Mouse (Mus musculus) left cerebral cortex, postnatal 10 days (tissue): ENCODE data around the gene Mybpc2. TPM values are rescaled to one million over a fixed set of nuclear protein-coding genes. Genes with fewer than 3 reads are reported as not detected.

Experiments used
- DNase-seq, 2 experiments: peaks; one replicate each; pipeline ENCODE4 v3.0.0; 2021 to 2022; ENCODE audit warnings: low spot score in 2 of 2, mixed read lengths in 1 of 2; ENCODE audit errors: extremely low spot score in 1 of 2
- intact Hi-C: fragments of 180-260 bp; cut with DNase I; formaldehyde crosslinking; loops from one replicate; pipeline ENCODE4 v1.15.1; 2025
- total RNA-seq, 2 experiments: library from RNA; stranded (reverse); gene quantifications; 2 replicates each; pipeline ENCODE4 v1.2.3; 2021

The Mybpc2 gene
- total RNA-seq, 2 experiments from 2014 or later, result 0.09 to 0.53 TPM

DNA sequence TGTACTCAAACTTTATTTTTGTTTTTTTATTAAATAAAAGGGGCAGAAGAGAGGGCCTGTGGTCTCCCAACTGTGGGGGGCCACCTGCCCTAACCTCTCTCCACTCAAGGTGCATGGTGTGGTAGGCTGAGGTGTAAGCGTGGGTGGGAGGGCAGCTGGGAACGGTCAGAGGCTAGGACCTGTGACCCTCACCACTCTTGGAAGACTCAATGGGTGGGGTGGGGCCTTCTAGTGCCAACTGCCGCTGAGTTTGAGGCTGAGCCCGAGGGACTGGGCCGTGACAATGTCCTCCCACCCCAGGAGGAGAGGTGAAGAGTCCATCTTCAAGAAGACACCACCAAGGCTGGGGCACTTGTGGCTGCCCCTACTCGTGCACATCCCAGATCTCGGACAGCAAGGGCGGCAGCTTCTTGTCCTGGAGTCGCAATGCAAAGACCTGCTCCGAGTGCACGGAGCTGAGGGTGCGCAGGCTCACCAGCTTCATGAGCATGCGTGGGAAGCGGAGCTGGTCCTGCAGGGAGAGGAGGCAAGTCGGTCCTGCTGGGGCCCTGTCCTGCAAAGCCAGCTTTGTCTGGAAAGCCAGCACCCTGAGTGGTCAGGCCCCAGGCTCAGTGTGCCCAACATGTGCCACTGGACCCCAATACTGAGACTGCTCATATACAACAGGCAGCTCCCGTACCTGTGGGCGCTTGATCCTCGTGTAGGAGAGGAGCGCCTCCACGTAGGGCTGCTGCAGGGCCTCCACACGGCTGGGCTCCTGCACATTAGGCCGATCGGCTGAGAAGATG, 25.4 kb upstream of the Mybpc2 start:
- intact Hi-C loops, result loop anchor here (5.0 to 10.0 kb wide), 2 partner anchors 53 to 175 kb away; partner anchors contain the start of genes Emc10 and Fam71e1
- DNase-seq, result no peak

DNA sequence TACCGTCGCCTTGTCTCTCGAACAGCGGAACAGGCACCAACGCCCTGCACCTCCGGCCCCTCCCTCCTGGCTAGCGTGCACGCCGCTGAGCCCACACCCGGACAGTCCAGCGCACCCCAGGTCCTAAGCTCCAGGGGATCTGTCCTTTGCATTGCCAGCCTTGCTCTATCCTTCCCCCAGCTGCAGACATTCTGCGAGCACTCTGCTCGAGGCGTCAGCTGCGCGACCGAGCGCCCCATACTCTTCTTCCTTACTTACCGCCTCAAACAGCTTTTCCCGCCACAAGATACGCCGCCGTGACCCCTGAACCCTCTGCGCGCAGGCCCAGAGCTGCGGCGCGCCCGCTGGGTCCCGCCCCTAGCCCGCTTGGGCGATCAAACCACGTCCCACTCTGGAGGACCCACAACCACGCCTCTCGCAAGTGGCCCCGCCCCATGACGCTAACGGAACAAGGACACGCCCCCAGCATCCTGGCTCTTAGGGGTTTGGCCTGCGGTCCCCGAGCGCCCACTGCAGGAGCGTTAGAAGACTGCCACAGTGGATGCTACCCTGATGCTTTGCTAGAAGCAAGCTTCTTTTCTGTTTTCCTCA, 24.1 kb upstream of the Mybpc2 start, which contains the start of gene Pold1:
Gene Pold1, minus strand, starts transcription at position 353 of the 591 bp plus-strand sequence.
- DNase-seq, result peak; percentile 98 to 100
- intact Hi-C loops, result no loop called here

DNA sequence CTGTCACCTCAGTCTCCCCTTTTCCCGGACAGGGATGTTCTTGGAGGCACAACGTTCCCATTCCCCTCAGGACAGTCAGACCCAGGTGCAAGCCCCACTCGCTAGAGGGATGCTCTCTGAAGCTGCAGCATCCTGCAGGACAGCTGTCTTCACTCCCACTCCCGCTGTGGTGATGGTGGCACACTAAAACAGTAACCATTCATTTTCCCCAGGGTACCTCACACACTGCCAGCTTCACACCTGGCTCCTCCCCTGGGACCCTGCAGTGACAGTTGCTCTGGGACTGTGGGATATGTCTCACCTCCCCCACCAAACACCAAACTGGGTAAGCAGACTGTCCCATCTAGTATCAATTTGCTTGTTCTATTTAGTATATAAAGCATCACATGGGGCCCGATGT, 23.3 kb upstream of the Mybpc2 start:
- intact Hi-C loops, result no loop called here
- no peak for DNase-seq

DNA sequence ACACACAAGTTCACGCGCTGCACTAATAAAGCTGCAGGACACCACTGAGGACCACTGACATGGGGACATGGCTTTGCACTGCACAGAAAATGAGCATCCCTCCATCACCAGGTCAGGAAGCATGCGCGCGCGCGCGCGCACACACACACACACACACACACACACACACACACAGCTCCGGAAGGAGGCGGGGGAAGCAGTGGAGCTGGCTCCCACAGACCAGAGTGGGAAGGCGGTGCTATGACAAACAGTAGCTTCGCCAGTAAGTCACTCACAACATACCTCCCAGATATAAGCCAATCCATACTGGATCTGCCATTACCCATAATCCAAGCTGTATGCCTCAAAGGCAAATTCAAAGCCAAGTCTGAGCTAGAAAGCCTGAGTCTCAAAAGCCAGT, 22.6 kb upstream of the Mybpc2 start:
- intact Hi-C loops, result no loop called here

DNA sequence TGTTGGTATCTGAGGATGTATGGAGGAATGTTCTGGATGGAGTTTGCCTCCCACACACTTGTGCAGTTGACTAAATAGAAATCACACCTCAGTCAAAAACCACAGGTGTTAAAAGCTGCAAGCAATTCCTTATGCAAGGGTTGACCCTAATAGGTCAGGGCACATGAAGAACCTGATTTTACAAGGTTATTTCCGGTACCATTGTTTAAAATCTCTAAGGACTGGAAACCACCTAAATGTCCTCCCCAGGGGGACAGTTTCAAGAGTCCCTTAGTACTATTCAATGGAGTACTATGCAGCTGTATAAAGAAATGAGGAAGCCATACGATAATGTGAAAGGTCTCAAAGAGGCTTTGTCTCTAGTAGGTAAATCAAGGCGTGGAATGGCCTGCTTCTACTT, 21.8 kb upstream of the Mybpc2 start:
- DNase-seq, result no peak
- intact Hi-C loops, result no loop called here

More for the DNA sequence above, 22.6 kb upstream of the Mybpc2 start:
- DNase-seq, result no peak

DNA sequence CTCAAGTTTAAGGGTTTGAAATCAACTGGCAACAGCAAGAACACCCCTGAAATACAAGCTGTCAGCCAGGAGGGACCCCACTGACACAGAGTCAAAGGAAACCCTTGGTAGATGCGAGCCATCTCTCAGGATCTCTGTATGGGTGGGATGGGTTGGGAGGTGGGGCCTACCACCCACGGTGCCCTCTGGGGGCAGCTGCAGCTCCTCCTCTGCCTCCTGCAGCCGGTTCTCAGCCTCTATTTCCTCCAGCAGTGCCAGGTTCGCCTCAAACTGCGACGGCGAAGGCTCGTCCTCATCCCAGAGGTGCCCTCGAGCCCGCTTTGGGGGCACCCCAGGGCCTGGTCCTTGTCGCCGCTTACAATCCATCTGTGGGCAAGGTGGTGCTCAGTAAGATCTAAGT, 18.6 kb upstream of the Mybpc2 start:
- intact Hi-C loops, result no loop called here

DNA sequence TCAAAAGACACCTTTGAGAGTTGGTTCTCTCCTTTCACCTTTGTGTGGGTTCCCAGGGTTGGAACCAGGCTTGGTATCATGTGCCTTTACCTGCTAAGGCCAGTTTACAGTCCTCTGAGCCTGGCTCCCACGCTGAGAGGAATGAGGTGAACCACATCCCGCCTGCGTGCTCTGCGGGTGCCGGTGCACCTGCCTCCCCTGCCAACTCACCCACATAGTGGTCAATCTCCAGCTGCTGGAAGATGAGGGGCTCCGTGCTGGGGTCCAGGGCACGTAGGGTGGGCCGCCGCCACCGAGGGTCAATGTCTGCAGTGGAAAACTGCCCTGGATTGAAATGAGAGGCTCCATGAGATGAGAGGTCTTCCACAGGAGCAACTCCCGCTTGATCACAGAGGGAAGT, 18.1 kb upstream of the Mybpc2 start:
- no peak for DNase-seq
- intact Hi-C loops, result no loop called here

More for the DNA sequence above, 18.6 kb upstream of the Mybpc2 start:
- no peak for DNase-seq

DNA sequence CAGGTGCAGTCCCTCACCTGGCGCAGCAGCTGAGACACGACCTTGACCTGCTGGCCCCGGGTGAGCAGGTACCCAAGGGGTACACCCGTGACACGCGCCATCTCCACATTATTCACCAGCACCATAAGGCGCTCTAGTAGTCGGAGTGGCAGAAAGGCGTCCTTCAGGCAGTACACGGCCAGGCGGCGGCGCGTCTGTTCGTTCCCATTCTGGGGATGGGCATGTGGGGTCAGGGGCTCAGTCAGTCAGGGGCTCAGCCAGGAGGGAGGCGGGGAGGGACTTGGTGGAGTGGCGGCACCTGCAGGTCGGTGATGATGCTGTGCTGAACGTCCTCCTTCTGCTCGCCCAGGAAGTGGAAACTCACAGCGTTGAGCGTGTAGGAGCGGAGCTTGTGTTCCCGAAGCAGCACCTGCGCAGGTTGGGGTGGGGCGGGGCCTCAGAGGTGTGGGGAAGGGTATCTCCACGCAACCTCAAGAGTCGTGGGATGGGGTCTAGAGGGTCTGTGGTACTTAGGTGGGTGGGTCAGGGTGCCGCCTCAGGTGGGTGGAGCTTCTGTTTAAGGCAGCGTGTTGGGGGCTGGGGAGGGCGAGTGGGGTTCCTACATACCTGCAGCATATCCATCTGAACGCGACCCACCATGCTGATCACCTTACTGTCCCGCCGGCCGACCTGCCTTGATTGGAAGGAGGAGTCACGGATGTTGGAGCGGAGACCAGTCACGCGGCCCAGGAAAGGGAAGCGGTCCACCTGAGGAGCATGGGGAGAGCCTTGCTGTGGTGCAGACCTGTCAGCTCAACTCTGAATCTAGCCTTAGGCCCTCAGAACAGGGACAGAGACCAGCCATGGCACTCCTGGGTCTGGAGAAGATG, 14.5 kb upstream of the Mybpc2 start:
- DNase-seq, result no peak
- intact Hi-C loops, result no loop called here

DNA sequence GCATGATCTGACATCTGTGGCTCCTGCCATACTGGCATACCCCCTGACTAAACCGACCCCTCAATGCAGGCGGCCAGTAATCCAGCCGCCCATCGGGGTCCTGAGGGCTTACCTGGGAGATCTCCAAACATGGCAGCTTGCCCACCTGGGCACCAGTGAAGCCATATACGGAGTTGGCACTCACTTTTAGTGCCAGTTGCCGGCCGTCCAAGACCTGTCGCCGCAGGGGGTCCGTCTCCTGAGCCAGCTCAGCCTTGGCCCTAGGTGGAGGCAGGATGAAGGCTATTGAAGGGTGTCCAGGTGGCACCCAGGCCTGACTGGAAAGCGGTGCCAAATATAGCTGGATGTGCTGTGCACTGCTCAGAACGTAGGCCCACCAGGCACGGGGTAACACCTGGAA, 13.0 kb upstream of the Mybpc2 start:
- DNase-seq, result no peak
- intact Hi-C loops, result no loop called here

DNA sequence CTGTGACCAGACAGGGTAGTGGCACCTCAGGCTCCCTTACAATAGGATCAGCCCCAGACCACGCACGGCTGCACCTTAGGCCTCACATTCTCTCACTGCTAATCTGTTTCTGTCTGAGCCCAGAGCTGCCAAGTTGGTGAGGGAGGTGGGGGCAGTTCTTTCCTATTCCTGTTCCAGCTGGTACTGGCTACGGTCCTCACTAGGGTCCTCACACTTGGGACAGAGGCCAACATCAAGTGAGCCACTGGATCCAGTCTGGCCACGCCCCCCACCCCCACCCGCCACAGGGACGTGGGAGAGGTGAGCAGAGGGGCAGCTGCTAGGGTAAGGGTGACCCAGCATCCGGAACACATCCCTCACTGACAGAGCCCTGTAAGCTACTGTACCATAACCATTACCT, 12.6 kb upstream of the Mybpc2 start:
- intact Hi-C loops, result no loop called here
- DNase-seq, result no peak

DNA sequence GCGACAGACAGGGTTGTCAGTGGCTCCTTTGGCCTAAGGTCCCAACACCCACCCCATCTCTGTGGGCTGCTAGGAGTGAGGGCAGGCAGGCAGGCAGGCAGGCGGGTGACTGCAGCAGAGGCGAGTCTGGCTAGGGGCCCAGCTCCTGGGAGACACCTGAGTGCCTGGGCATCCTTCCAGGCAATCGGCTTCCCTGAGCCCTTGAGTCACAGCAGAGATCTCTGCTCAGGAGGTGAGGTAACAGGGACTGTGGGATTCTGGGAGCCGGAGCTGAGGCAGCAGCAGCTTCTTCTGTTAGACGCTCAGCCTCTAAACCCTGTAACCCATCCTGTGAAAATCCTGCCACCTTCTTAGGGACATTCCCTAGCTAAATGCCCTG, 12.1 kb upstream of the Mybpc2 start:
- intact Hi-C loops, result no loop called here
- DNase-seq, result no peak

DNA sequence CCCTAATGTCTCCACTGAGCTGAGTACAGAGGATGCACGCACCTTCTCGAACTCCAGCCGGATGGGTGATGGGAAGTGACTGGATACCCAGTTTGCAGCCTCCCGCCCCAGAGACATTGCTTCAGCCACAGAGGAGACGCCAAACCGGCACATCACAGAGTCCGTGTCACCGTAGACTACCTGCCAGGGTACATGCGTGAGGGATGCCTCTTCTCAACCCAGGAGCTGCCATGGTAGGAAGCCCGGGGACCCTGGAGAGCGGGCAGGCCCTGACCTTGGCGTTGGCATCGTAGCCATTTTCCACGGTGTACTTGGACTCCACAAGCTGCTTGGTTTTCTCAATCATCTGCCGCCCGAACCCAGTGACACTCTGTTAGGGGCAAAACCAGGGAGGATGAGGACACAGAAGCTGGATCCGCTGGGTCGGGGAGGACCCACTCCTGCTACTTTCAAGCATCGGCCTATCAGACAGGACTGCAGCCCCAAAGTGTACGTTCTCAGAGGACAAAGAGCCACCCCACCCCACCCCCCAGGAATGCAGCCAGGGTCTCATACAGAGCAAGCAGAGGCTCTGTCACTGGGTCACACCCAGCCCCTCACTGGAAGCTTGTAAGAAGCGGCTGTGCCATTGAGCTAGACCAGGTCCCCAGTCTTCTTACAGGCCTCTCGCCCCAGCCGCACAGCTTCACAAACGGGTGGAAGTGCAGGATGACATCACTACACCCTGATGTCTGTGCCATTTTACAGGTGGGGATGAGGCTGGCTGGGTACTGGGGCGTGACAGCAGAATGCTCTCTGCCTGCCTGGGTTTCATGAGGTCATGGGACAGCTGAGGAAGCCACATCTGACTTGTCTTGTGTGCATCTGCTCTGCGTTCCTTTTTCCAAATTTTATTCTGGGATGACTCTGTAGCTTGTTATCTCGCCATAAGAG, 11.5 kb upstream of the Mybpc2 start:
- no peak for DNase-seq
- intact Hi-C loops, result no loop called here

DNA sequence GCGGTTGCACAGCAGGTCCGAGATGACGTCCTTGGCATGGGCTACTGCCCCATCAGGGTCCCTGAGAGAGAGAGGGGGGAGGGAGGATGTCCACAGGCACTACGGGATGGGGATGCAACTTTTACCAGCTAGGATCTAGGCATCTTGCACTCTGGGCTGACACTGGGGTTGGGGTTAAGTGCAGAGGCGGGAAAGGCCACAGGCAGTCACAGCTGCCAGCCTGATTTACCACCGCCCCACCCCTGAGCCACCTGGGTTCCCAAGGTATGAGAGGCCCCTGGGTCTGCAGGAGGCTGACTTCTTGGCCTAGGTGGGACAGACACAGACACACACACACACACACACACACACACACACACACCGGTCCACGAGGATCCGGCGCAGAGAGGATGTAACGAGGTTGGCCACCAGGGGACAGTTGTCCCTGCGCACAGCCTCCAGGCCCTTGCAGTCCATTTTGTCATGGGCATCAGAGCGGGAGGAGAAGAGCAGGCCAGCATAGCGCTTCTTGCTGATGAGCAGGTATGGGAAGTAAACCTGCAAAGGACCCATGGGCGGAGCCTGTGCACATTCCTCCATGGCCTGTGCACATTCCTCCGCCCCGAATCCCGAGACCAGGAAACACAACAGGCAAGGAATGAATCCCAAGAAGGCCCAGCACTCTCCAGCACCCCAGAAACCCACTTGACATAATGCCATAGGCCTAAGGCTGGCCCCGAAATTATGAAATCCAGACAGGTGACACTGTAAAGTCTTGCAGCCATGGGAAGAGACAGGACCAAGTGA, 10.4 kb upstream of the Mybpc2 start:
- no peak for DNase-seq
- intact Hi-C loops, result no loop called here

DNA sequence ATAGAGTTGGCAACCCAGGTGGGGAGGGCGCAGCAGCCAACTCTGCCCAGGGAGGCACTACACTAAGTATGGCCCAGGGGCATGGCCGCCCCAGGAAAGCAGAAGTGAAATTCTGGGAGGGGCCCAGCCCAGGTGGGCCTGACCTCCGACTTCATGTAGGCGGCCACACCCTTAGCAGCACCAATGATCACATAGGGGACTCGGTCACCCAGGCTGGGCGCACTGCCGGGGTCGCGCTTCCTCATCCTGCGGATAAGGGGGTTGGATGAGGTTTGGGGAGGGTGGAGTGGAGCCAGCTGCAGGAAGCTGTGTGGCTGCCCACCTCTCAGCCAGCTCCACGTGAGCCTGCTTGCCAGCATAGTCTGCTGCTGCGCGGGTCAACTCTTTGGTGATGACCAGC, 9.8 kb upstream of the Mybpc2 start:
- DNase-seq, result no peak
- intact Hi-C loops, result no loop called here

DNA sequence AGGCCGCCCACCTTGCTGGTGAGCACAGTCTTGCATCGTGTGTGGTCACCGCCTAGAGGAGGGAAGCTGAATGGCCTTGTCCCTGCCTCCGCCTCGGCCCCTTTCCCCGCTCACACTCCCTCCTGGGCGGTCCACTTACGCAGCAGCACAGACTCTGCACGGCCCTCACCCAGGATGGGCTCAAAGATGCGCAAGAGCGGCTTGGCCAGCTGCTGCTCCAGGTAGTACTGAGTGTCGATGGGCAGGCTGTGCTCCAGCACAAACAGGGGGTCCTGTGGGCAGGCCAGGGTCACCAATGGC, 9.2 kb upstream of the Mybpc2 start:
- DNase-seq, result no peak
- intact Hi-C loops, result no loop called here

DNA sequence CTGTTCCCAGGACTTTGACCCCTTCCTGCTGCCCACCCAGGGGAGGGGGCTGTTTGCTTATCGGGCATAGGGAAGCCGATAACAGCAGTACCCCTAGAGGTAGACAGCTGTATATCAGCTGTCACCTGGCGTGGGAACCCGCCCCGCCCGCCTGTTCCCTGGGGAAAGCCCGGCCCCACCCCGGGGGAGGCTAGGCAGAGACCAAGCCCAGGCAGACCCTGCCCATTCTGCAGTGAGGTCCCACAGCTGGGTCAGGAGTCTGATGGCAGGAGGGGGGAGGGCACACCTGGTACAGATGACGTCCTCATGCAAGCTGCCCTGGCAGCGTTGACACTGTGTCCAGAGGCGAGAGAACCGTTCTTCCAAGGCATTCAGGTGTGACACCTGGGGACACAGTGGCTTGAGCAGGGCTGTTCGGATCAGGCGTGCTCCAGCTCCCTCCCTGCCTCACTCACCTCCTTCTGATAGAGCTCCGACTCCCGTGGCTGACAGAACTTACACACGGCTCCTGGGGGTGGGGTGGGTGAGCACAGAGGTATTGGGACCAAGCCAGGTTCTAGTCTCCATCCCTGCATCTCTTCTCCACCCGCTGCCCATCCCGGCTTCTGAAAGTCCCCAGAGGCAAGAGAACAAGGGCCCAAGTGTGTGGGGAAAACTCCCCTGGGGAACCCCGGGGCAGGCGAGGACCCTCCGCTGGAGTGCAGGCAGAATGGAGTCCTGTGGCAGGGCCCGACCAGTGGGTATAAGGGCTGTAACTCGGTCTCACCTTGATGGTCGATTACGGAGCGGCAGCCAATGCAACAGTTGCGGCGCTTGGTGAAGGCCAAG, 8.7 kb upstream of the Mybpc2 start:
- intact Hi-C loops, result no loop called here
- no peak for DNase-seq

DNA sequence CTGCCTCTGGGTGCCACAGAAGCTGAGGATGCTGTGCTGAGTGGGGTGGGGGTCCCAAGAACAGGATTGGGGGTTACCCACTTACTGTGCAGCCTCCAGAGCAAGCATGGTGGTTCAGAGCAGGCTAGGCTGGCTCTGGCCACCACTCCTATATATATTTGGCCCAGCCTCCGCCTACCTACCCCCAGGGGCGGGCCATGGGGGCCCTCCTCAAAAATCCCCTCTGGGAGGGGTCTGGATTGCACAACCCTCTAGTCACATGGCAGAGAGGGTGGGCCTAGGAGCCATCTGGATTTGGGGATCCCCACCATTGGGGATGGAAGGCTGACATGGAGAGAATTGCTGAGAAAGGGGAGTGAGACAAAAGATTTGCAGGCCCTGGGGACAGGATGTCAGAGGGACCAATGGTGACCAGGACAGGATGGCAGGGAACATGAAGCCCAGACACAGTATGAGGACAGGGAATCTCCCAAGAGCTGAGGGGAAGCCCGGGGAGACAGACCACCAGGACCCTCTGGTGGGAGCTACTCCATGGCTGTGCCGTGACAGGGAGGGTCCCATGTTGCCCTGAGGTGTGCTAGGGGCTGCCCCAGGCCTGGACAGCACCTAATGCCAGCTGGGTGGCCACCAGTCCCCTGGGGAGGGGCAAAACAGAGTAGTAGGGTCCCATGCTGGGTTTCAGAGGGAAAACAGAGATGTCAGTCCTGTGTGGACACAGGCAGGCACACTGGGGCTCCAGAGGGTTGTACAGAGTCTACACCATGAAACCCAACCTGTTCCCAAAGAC, 7.7 kb upstream of the Mybpc2 start, which contains the start of gene Spib:
Gene Spib, minus strand, starts transcription at position 126 of the 787 bp plus-strand sequence.
- intact Hi-C loops, result no loop called here
- no peak for DNase-seq
